Mouse (Mus musculus): ENCODE results near the gene Kif16b.

The Kif16b gene

GRCm38 (mm10) chr2:142874562-142874961, 26.8 kb downstream of the Kif16b start:
- peak; percentile 49 for DNase-seq

- DNase-seq, result no peak
Observed at GRCm38 (mm10) chr2:142870055-142870454, 31.3 kb downstream of the Kif16b start.

- DNase-seq, result peak; percentile 66
Observed at GRCm38 (mm10) chr2:142867481-142867880, 33.9 kb downstream of the Kif16b start.

DNA sequence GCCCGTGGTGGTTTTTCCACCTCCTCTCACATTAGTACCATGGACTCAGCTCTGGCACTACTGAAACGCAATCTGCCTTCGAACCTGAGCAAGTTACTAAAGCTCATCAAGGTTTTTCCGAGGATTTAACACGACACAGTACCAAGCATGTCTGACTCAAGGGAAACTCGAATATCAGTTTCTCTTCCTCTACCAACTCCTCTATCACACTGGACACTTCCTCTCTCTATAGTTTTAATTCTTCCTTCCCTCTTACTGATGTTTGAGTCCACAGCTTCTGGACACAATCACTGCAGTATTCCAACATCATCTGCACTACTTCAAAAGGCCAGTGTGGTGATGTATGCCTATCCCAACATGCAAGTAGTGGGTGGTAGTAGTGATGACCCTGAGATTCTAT, 40.3 kb downstream of the Kif16b start:
- DNase-seq, result no peak

DNA sequence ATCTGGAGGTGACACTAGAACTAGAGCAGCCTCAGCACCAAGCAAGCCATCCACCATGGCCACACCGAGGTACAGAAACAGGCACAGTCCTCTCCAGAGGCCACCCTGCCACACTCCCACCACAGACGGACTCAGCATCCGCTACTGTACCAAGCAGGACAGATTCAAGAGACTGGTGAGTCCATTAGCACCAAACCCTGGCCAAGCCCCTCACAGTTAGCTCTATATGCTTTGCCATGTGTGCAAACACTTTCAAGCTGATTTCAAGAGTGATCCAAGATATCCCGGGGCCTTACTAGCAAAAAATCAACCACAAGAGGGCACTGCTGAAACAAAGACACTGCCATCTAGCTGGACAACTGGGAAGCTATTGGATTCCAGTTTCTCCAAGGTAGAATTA, 41.9 kb downstream of the Kif16b start:
- peak; percentile 87 for DNase-seq

- no peak for DNase-seq
Observed at GRCm38 (mm10) chr2:142838775-142839174, 62.6 kb downstream of the Kif16b start.

DNA sequence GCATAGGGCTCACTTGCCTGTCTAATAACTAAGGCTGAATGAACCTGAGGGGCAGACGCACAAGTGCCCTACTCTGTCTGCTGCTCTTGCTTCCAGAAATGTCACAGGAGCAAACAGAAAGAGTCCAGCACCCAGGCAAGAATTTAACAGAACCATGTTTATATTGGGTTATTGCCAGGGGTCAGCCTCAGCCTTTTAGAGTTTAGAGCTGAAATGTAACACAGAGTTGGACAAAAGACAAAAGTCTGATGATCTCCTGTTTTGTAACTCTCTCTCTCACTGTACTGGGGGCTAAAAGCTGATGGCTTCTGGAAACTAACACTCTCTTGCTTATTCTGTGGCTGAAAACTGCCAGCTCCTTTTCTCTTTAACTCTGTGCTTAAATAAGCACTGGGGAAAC, 63.2 kb downstream of the Kif16b start:
- DNase-seq, result peak; percentile 73

GRCm38 (mm10) chr2:142834751-142835150, 66.6 kb downstream of the Kif16b start:
- no peak for DNase-seq

GRCm38 (mm10) chr2:142832617-142833422, 68.5 kb downstream of the Kif16b start:
- no peak for DNase-seq

GRCm38 (mm10) chr2:142813033-142813432, 88.3 kb downstream of the Kif16b start:
- DNase-seq, result peak; percentile 71

DNA sequence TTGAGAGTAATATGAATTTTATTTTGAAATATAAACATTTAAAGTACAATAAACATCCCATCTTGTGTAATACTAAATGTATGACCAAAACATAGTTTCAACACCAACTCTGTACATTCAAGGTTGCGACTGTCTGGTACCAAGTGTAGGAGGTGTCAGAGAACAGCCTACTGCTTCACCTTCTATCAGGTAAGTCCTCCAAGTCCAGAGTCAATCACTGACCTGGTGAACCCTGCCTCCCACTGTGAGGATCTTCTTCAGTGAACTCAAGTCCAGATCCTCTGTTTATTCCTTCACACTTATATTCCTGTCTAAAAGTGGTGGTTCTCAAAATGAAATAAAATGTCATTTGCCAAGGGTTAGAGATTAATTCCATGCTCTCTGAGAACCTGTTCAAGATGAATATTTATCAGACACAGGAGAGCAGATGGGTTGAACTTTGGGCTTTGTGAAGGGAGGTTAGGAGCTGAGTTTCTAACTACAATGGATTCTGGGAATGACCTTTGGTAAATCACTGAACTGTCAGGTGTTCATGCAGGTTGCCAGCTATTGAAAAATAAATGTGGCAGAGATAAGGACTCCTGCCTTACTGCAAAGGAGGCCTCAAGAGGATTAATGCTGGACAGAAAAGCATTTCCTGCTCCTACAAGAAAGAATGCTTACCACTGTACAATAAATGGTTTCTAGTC, 97.4 kb downstream of the Kif16b start:
- no peak for DNase-seq

GRCm38 (mm10) chr2:142797310-142797709, 104.0 kb downstream of the Kif16b start:
- DNase-seq, result no peak

DNA sequence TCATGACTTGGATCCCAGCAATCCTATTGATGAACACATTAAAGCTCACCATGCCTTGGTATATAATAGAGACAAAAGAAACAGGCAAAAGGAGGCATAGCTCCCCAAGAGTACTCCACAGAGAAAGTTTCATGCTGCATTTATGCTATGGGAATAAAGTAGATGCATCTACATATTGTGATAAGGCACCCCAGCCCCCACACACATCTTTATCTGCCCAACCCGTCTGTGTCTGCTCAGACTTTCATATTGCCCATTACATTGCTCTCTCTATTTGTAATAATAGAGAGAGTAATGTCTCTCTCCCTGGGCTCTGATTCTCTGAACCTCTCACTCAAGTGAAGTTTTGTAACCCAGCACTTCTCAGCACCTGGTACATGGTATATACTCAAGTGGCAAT, 126.0 kb downstream of the Kif16b start:
- no peak for DNase-seq

GRCm38 (mm10) chr2:142774752-142775151, 126.6 kb downstream of the Kif16b start:
- no peak for DNase-seq

DNA sequence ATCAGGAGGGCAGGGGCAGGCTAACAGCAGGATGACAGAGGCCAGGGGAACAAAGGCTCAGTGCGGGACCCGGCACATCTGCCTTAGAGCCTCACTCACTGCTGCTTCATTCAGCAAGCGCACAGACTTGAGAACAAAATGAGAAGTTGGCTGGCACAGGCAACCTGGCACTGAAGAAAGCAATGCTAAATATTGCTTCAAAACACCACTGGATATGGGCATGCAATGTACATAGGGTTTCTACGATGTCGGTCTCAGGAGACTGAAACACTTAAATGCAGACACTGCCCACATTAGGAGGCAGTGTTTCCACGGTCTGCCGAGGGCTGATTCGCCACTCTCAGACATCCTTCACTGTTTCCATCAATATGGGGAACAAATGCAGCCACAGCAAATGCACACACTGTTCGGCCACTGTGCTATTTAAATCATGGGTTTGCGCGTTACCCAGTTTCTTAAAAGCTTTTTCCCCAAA, 131.6 kb downstream of the Kif16b start:
- no peak for DNase-seq

- DNase-seq, result no peak
Observed at GRCm38 (mm10) chr2:142764276-142764675, 137.1 kb downstream of the Kif16b start.

DNA sequence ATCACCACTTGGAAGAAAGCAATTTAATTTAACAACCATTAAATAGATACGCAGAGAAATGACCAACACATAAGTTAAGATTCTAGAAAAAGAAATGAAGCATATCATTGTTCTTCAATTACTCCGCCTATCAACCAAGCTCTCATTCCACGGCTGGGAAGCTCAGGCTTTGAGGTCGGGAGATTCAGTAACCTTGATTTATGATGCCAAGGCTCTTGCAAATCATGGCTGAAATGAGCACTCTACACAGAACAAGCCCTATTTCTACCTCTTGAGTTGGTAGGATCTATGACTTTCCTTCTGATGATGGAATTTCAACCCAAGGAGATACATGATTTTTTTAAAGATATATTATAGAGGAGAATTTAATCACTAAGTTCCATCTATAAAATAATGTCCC, 140.5 kb downstream of the Kif16b start:
- DNase-seq, result no peak

- no peak for DNase-seq
Observed at GRCm38 (mm10) chr2:142759192-142759591, 142.1 kb downstream of the Kif16b start.

GRCm38 (mm10) chr2:142758091-142758765, 143.1 kb downstream of the Kif16b start:
- no peak for DNase-seq

DNA sequence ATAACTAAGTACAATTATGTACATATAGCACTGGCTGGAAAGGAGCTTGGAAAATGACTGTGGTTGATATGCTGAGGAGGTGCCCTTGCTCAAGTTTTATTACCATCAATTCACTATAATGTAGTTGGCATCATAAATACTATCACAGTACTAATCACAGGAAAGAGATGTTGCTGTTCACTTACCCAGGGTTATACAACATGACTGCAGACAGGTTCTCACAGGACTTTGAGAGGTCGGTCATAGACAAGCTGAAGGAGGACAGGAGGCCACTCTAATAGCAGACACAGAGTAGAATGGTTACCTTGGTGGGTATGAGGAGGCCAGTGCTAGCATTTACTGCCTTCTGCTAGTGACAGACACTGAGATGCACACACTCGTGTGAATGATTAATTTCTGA, 162.0 kb downstream of the Kif16b start:
- no peak for DNase-seq

DNA sequence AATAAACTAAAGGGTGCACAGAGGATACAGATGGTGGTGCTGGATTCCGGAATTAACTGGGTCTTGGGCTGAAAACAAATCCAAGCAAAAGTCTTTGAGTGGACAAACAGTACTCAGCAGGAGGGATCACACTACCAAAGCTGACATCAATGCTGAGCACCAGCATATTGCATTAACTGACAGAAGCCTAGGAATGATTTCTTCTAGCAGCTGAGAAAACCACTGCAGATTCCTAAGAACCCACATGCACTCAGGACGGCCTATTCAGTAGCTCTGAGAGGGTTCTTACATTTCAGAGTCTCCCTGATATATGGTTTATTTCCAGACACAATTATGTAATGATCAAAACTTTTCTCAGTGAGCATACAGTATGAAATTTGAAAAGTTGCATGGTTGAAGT, 162.8 kb downstream of the Kif16b start:
- no peak for DNase-seq

GRCm38 (mm10) chr2:142735691-142736090, 165.6 kb downstream of the Kif16b start:
- DNase-seq, result no peak

- no peak for DNase-seq
Observed at GRCm38 (mm10) chr2:142734046-142734445, 167.3 kb downstream of the Kif16b start.

GRCm38 (mm10) chr2:142732370-142732769, 169.0 kb downstream of the Kif16b start:
- no peak for DNase-seq

Measured in lung, postnatal 36 days (tissue).